Mouse (Mus musculus) CD4-positive helper T cell, adult 2 months (primary cell): ENCODE data around the gene Lyl1.

Experiments used
- DNase-seq: peaks from one replicate; pipeline ENCODE4 v3.0.0-alpha.2; 2012; ENCODE audit warnings: low read depth, missing footprints, low spot score

The Lyl1 gene

DNA sequence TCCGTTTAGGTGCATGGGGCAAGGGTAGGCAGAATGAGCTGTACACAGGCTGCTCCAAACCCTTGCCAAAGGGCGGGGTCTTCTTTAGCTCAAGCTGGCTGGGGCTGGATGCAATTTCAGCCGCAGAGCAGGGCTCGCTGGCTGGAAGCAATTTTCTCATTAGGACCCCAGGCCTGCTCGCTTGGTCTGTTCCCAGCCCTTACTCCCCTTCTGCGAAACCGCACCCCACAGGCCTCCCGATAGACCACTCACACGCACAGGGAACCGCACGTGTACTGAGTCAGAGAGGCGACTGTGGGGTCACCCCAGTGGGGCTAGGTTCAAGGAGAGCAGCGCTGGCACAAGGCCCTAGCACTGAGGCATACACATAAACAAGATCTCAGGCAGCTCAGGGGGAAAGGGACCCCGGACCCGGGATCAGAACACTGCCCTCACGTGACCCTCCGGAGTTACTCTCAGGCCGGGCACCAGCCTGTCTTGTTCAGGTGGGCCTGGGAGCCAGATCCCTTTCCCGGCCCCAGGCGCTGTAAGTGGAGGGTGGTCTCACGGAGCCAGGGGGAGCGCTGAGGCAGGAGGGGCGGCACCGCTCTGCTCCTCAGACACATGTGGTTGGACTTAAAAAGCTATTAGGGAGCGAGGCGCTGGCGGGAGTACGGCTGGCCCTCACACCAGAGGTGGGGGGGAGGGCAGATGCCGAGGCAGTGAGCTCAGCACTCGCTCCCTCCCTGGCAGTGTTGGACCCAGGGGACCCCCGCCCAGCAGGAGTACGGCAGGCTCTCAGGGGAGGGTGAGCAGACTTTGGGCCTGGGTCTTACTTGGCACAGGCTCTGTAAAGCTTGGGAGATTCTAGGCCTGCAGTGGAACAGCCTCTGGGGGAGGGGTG lies 41.2 kb downstream of the Lyl1 start:
- DNase-seq, result no peak

DNA sequence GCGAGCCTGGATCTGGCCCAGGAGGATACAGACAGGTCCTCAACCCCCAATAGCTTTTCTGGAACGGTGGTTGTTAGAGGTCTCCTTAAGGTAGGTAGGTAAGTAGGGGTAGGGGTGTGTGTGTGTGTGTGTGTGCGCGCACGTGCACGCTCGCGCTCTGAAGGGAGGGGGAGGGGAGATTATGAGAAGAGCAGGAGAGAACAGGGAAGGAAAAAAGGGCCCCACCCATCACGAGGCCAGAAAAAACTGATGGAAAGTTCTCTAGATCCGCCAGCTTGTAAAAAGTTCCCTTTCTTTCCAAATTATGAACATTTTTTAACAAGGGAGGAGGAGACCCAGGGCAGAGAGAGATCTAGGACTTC lies 41.8 kb downstream of the Lyl1 start:
- DNase-seq, result no peak

DNA sequence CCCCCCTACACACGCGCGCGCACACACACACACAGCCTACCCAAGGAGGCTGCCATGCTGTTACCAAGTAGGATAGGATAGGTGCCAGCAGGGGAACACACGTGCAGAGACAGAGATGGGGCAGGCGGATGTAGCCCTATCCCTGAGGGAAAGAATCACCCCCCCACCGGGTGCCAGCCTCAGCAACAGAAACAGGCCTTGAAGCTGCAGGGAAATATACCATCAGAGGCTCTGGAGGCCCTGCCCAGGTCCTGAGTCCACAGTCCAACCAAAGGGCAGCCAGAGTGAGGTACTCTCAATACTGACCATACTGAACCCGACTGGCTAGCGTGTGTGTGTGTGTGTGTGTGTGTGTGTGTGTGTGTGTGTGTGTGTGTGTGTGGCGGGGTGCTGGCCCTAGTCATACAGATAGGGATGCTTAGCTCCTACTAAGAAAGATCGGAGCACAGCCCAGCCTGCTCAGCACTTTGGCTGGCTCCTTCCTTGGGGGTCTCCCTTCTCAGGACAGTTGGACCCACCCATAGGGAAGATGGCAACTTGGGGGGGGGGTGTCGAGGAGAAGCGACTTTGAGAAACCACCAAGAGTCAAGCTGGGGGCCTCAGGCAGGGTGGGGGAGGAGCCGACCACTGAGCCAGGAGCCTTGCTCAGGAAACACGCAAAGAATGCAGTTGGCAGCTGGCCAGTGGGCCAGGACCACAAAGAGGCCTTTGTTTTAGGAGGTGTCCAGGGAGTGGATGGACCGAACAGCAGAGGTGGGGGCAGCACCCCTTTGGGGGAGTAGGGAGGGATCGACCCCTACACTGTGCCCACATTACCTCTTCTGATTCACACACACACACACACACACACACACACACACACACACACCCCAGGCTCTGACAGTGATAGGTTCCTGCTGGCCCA lies 42.5 kb downstream of the Lyl1 start:
- DNase-seq, result no peak

GRCm38 (mm10) chr8:84745032-84745925 lies 44.0 kb downstream of the Lyl1 start:
- peak; percentile 39 for DNase-seq

DNA sequence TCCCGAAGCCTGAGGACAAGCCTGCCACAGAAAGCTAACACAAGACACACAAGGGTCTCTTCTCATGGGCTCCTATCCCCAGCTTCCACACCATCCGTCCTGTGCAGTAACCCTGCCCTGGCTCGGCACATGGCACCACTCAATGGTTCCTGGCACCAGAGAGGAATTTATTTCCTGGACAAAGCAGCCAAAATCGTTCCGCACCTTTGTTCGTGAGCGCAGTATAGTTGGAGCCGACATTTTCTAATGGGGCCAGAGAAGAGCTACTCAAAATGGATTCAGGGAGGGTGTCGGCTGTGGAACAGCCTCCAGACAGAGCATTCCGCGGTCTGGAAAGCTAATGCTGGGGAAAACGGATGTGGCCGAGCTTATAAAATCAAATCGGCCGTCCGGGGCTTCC lies 48.3 kb downstream of the Lyl1 start:
- DNase-seq, result no peak

DNA sequence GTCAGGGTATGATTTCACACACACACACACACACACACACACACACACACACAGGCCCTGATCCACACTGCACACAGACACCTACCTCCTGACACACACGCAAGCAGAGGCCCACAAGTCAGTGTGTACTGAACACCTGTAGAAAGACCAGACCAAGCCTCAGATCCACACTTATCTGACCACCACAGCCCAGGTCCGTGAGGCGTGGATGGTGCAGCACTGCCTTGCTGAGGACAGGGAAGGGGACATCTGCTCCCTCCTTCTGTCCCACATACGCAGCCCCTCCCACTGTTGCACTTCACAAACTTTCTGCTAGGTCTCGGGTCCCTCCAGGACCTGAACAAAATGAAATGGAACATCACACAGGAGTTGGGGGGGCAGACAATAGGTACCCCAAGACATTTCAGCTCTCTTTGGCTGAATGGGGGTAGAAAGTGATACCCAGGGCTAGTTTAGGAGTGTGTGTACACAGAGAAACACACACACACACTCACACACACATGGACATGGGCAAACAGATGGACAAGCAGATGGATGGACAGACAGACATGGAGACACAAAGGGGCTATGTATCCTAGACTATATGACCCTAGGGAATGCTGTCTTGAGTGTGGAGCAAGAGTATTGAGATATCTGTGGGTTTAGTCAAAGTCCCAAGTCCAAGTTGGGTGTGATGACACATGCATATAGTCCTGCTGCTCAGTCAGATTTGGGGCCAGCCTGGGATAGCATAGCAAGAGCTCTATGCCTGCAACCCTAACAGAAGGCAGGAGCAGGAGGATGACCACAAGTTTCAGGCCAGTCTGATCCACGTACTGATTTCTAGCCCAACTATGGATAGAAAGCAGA lies 51.7 kb downstream of the Lyl1 start:
- DNase-seq, result no peak
